13 mouse cellular contexts compared by ENCODE assay signal in genomic region chr14:14353740-14354510, GRCm38 (mm10). TPM values are rescaled to one million over a fixed set of nuclear protein-coding genes. Genes with fewer than 3 reads are reported as not detected.
DNase-seq lines count a peak whose midpoint lies in the region; ATAC-seq lines count a peak whose summit lies in the region.
"Had no signal": no experiment of that assay in that cellular context is flagged by ENCODE, and none has a peak within 500 bp of the region (broad histone marks: within the 10 kb centered on the region; RNA-seq: fewer than 3 reads in every experiment).

No protein-coding gene starts in this region.

- no peaks in the 10 kb centered on the region for H3K4me1 ChIP-seq in forebrain, embryonic 13.5 days
- H3K4me1 ChIP-seq in forebrain, embryonic 11.5 days (replicated peaks; ENCODE audit: control insufficient read depth, insufficient read depth, low read length): no peaks in the 10 kb centered on the region
- H3K4me1 ChIP-seq in forebrain, embryonic 15.5 days: no peaks in the 10 kb centered on the region
- no peaks in the 10 kb centered on the region for H3K4me1 ChIP-seq in midbrain, embryonic 16.5 days (ENCODE audit: control insufficient read depth, insufficient read depth, low read length)

- DNase-seq in forebrain, embryonic 11.5 days (ENCODE audit: low spot score): no peak
- DNase-seq in ES-CJ7 (ENCODE audit: low read depth, low spot score): peak; percentile 14
- DNase-seq in gastrocnemius, adult 18-20 months (ENCODE audit: low spot score): no peak
- no peak for DNase-seq in heart, postnatal 25 days (ENCODE audit: low spot score)
- DNase-seq in heart, adult 9 months (ENCODE audit: low spot score in 2 of 2): no peak
- DNase-seq: gastrocnemius, postnatal 10 days; kidney, postnatal 4 days had no signal

- H3K9me3 ChIP-seq in forebrain, embryonic 13.5 days (replicated peaks): peaks cover 47% of the 10 kb centered on the region
- H3K9me3 ChIP-seq in forebrain, embryonic 11.5 days (ENCODE audit: control insufficient read depth, low read length): peaks cover 25% of the 10 kb centered on the region
- peaks cover 21% of the 10 kb centered on the region for H3K9me3 ChIP-seq in forebrain, embryonic 15.5 days
- H3K9me3 ChIP-seq in midbrain, embryonic 16.5 days (replicated peaks; ENCODE audit: control insufficient read depth, low read length, poor library complexity, severe bottlenecking): peaks cover 20% of the 10 kb centered on the region; the same call in 1 of the 2 replicates

- no peak overlapping the region for H3K4me3 ChIP-seq in forebrain, embryonic 13.5 days
- H3K4me3 ChIP-seq in forebrain, embryonic 11.5 days (ENCODE audit: low read depth, low read length): no peak overlapping the region
- no peak overlapping the region for H3K4me3 ChIP-seq in forebrain, embryonic 15.5 days
- H3K4me3 ChIP-seq in midbrain, embryonic 16.5 days (ENCODE audit: low read depth, low read length): no peak overlapping the region

- no peaks in the 10 kb centered on the region for H3K27me3 ChIP-seq in forebrain, embryonic 13.5 days
- no peaks in the 10 kb centered on the region for H3K27me3 ChIP-seq in forebrain, embryonic 11.5 days (ENCODE audit: control insufficient read depth, insufficient read depth, low read length)
- H3K27me3 ChIP-seq in forebrain, embryonic 15.5 days: no peaks in the 10 kb centered on the region
- H3K27me3 ChIP-seq in midbrain, embryonic 16.5 days (ENCODE audit: control insufficient read depth, insufficient read depth, low read depth, low read length): no peaks in the 10 kb centered on the region

- no peak overlapping the region for H3K27ac ChIP-seq in forebrain, embryonic 13.5 days
- no peak overlapping the region for H3K27ac ChIP-seq in forebrain, embryonic 11.5 days (ENCODE audit: low read depth, low read length)
- no peak overlapping the region for H3K27ac ChIP-seq in forebrain, embryonic 15.5 days (replicated peaks)
- H3K27ac ChIP-seq in midbrain, embryonic 16.5 days (ENCODE audit: low read length): no peak overlapping the region

- H3K4me2 ChIP-seq in forebrain, embryonic 13.5 days: no peak overlapping the region
- no peak overlapping the region for H3K4me2 ChIP-seq in forebrain, embryonic 11.5 days (ENCODE audit: low read depth, low read length, severe bottlenecking)
- no peak overlapping the region for H3K4me2 ChIP-seq in forebrain, embryonic 15.5 days (replicated peaks)
- no peak overlapping the region for H3K4me2 ChIP-seq in midbrain, embryonic 16.5 days (ENCODE audit: low read length)

- peak; percentile 22 for ATAC-seq in forebrain, embryonic 13.5 days
- ATAC-seq in forebrain, embryonic 11.5 days (replicated peaks; ENCODE audit: low FRiP score): no peak; the same call in 1 of the 2 replicates
- ATAC-seq in forebrain, embryonic 15.5 days (replicated peaks): peak; percentile 12; the same call in 1 of the 2 replicates
- ATAC-seq in midbrain, embryonic 16.5 days: peak; percentile 19; the same call in 1 of the 2 replicates

- H3K36me3 ChIP-seq in forebrain, embryonic 13.5 days (ENCODE audit: poor library complexity, severe bottlenecking): peaks cover 10% of the 10 kb centered on the region; the same call in 1 of the 2 replicates
- no peaks in the 10 kb centered on the region for H3K36me3 ChIP-seq in forebrain, embryonic 11.5 days (ENCODE audit: control insufficient read depth, insufficient read depth, low read length)
- no peaks in the 10 kb centered on the region for H3K36me3 ChIP-seq in forebrain, embryonic 15.5 days
- 0 out of 2 replicates have a peak, but pooled peaks cover 3% of the 10 kb centered on the region for H3K36me3 ChIP-seq in midbrain, embryonic 16.5 days (ENCODE audit: control insufficient read depth, insufficient read depth, low read length)

- intact Hi-C loops in heart, postnatal 25 days (cut with DNase I): no loop called here

- H3K9ac ChIP-seq in forebrain, embryonic 13.5 days: no peak overlapping the region
- no peak overlapping the region for H3K9ac ChIP-seq in forebrain, embryonic 11.5 days (ENCODE audit: low read length)
- no peak overlapping the region for H3K9ac ChIP-seq in forebrain, embryonic 15.5 days (replicated peaks)
- no peak overlapping the region for H3K9ac ChIP-seq in midbrain, embryonic 16.5 days (ENCODE audit: low read depth, low read length)

- WGBS in forebrain, embryonic 13.5 days: 87% methylated on average over 8 of the region's 8 CpGs
- WGBS in forebrain, embryonic 11.5 days: 90% methylated on average over 8 of the region's 8 CpGs
- 83% methylated on average over 8 of the region's 8 CpGs for whole genome bisulfite sequencing in forebrain, embryonic 15.5 days
- WGBS in midbrain, embryonic 16.5 days: 83% methylated on average over 8 of the region's 8 CpGs

RNA-seq across cellular contexts. Expression of gene Il3ra, which starts 7.8 kb away (rescaled TPM):
- 1.0 and 1.2 TPM in 2 replicates for polyA plus RNA-seq in forebrain, embryonic 13.5 days (2015; fragmentation: Nextera tagmentation; extraction: Ambion mirVana)
- 1.8 and 3.2 TPM in 2 replicates for polyA plus RNA-seq in forebrain, embryonic 11.5 days (2014; fragmentation: Nextera tagmentation; extraction: Ambion mirVana)
- 2.1 TPM in 2 replicates for polyA plus RNA-seq in forebrain, embryonic 15.5 days (2015; fragmentation: Nextera tagmentation; extraction: Ambion mirVana)
- polyA plus RNA-seq in midbrain, embryonic 16.5 days (2015; fragmentation: Nextera tagmentation; extraction: Ambion mirVana): 2.3 and 2.7 TPM in 2 replicates
- total RNA-seq in gastrocnemius, adult 18-20 months (2021): 1 to 10 TPM; 1.3 to 2.4 TPM
- total RNA-seq in heart, postnatal 25 days (2021): 1 to 10 TPM; 4.1 to 4.8 TPM

RNA-seq across cellular contexts. Expression of gene Olfr31, which starts 31.3 kb away (rescaled TPM):
- not detected in 2 replicates for polyA plus RNA-seq in forebrain, embryonic 13.5 days (2015; fragmentation: Nextera tagmentation; extraction: Ambion mirVana)
- not detected in 2 replicates for polyA plus RNA-seq in forebrain, embryonic 11.5 days (2014; fragmentation: Nextera tagmentation; extraction: Ambion mirVana)
- polyA plus RNA-seq in forebrain, embryonic 15.5 days (2015; fragmentation: Nextera tagmentation; extraction: Ambion mirVana): not detected in 2 replicates
- polyA plus RNA-seq in midbrain, embryonic 16.5 days (2015; fragmentation: Nextera tagmentation; extraction: Ambion mirVana): 0.22 TPM in 1 of 2 replicates, not detected in the other
- not detected for total RNA-seq in gastrocnemius, adult 18-20 months (2021)
- not detected for total RNA-seq in heart, postnatal 25 days (2021)
- total RNA-seq: gastrocnemius, postnatal 10 days; left cerebral cortex, postnatal 25 days had no signal
- polyA plus RNA-seq: heart, postnatal 0 days; lung, embryonic 16.5 days had no signal

RNA-seq across cellular contexts. Expression of gene Olfr721-ps1, which starts 47.2 kb away (rescaled TPM):
- polyA plus RNA-seq in forebrain, embryonic 13.5 days (2015; fragmentation: Nextera tagmentation; extraction: Ambion mirVana): not detected in 2 replicates
- polyA plus RNA-seq in forebrain, embryonic 11.5 days (2014; fragmentation: Nextera tagmentation; extraction: Ambion mirVana): not detected in 2 replicates
- not detected in 2 replicates for polyA plus RNA-seq in forebrain, embryonic 15.5 days (2015; fragmentation: Nextera tagmentation; extraction: Ambion mirVana)
- polyA plus RNA-seq in midbrain, embryonic 16.5 days (2015; fragmentation: Nextera tagmentation; extraction: Ambion mirVana): not detected in 2 replicates
- not detected for total RNA-seq in gastrocnemius, adult 18-20 months (2021)
- not detected for total RNA-seq in heart, postnatal 25 days (2021)
- total RNA-seq: gastrocnemius, postnatal 10 days; left cerebral cortex, postnatal 25 days had no signal
- polyA plus RNA-seq: heart, postnatal 0 days; lung, embryonic 16.5 days had no signal
